Mouse (Mus musculus): Measurements from ENCODE around the gene Myo10.
A peak's percentile ranks its signal among the peaks of the same experiment; 100 is the strongest.

The Myo10 gene

GRCm38 (mm10) chr15:25762306-25762705 is 140.0 kb downstream of the Myo10 start:
- DNase-seq (ENCODE audit: low read depth), result no peak

- DNase-seq (ENCODE audit: low read depth), result no peak
Observed at GRCm38 (mm10) chr15:25763106-25763505, 140.8 kb downstream of the Myo10 start.

GRCm38 (mm10) chr15:25764653-25765352 is 142.5 kb downstream of the Myo10 start:
- no peak for DNase-seq (ENCODE audit: low read depth)

GRCm38 (mm10) chr15:25767777-25768176 is 145.5 kb downstream of the Myo10 start:
- DNase-seq (ENCODE audit: low read depth), result no peak

- no peak for DNase-seq (ENCODE audit: low read depth)
Observed at GRCm38 (mm10) chr15:25769524-25770255, 147.4 kb downstream of the Myo10 start.

- no peak for DNase-seq (ENCODE audit: low read depth)
Observed at GRCm38 (mm10) chr15:25771782-25772181, 149.5 kb downstream of the Myo10 start.

- DNase-seq (ENCODE audit: low read depth), result no peak
Observed at GRCm38 (mm10) chr15:25773711-25774513, 151.6 kb downstream of the Myo10 start.

GRCm38 (mm10) chr15:25778937-25779336 is 156.6 kb downstream of the Myo10 start:
- DNase-seq (ENCODE audit: low read depth), result peak; percentile 83

GRCm38 (mm10) chr15:25779522-25780191 is 157.3 kb downstream of the Myo10 start:
- DNase-seq (ENCODE audit: low read depth), result no peak

- DNase-seq (ENCODE audit: low read depth), result no peak
Observed at GRCm38 (mm10) chr15:25781053-25781452, 158.7 kb downstream of the Myo10 start.

GRCm38 (mm10) chr15:25785456-25786390 is 163.4 kb downstream of the Myo10 start:
- no peak for DNase-seq (ENCODE audit: low read depth)

- peak; percentile 83 for DNase-seq (ENCODE audit: low read depth)
Observed at GRCm38 (mm10) chr15:25787406-25787805, 165.1 kb downstream of the Myo10 start.

- DNase-seq (ENCODE audit: low read depth), result no peak
Observed at GRCm38 (mm10) chr15:25787965-25788364, 165.6 kb downstream of the Myo10 start.

- no peak for DNase-seq (ENCODE audit: low read depth)
Observed at GRCm38 (mm10) chr15:25788565-25788964, 166.2 kb downstream of the Myo10 start.

- no peak for DNase-seq (ENCODE audit: low read depth)
Observed at GRCm38 (mm10) chr15:25789241-25789640, 166.9 kb downstream of the Myo10 start.

GRCm38 (mm10) chr15:25791660-25792353 is 169.5 kb downstream of the Myo10 start:
- no peak for DNase-seq (ENCODE audit: low read depth)

- DNase-seq (ENCODE audit: low read depth), result peak; percentile 91
Observed at GRCm38 (mm10) chr15:25794123-25794522, 171.8 kb downstream of the Myo10 start.

- no peak for DNase-seq (ENCODE audit: low read depth)
Observed at GRCm38 (mm10) chr15:25795496-25795895, 173.2 kb downstream of the Myo10 start.

GRCm38 (mm10) chr15:25796353-25796752 is 174.0 kb downstream of the Myo10 start:
- no peak for DNase-seq (ENCODE audit: low read depth)

GRCm38 (mm10) chr15:25797179-25797578 is 174.9 kb downstream of the Myo10 start:
- no peak for DNase-seq (ENCODE audit: low read depth)
